Mouse (Mus musculus): ENCODE measurements at regions not wholly inside any gene's neighbourhood (a gene's known extent, or its start where the extent isn't known, plus 50 kb on each side); places are given as distances from the start of the nearest gene placed in this dataset.

DNA sequence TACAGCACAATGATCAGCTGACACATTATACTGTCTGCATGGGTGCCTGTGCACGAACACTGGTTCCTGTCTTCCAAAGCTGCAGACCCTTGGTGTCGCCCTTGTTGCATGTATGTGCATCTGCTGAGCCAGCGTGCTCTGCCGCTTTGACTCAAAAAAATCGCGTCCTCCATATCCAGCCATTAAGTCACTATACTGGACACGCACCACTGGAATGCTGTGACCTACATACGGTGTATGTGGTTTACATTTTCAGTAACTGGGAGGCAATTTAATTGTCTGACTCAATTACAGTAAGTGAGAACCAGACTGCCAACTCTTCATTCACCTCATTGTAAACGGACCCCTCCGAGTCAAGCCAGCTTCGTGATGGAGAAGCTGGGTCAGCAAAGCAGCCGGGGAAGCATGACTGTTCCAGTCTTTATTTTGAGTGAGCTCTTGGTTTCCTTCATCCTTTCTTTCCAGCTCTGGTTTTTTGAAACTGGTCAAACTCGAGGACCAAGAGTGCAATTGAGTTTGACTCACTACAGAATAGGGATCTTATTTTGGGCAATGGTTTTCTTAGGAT, 448.9 kb downstream of the Col12a1 start:
- no peak for ATAC-seq (replicated peaks; ENCODE audit: insufficient number of reproducible peaks, insufficient read depth, low FRiP score, low read depth)
- Histone ChIP-seq H3K9me3 (replicated peaks) (no peaks in the 10 kb centered on the region), H3K9ac (no peak overlapping the region), H3K27ac (no peak overlapping the region), H3K4me2 (no peak overlapping the region), H3K4me3 (no peak overlapping the region), H3K4me1 (replicated peaks) (0 out of 2 replicates have a peak, but pooled peaks cover 3% of the 10 kb centered on the region), H3K36me3 (no peaks in the 10 kb centered on the region), H3K27me3 (no peaks in the 10 kb centered on the region)
- 79% methylated on average over 13 of the region's 13 CpGs for WGBS

DNA sequence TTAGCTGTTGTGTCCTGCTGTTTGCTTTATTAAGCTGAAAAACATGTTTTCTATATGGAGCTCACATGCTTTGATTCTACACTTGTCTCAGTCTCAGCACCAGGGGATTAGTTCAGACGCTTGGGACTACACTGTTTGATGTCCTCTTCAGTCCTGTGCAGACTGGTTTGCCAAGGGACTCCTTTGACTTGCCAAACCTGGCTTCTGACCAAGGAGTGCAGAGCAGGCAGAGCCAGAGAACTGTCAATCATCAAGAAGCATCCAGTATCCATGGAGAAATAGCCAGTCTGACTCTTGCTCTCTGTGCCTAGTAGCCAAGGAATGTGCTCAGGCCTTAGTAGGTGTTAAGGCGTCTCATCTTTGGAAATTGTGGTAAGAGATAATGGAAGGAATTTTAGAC, 448.4 kb downstream of the Col12a1 start:
- no peaks in the 10 kb centered on the region for H3K36me3 ChIP-seq
- 28% methylated on average over 2 of the region's 2 CpGs for WGBS
- H3K4me2 ChIP-seq: no peak overlapping the region
- no peak overlapping the region for H3K4me3 ChIP-seq
- H3K9me3 ChIP-seq (replicated peaks): no peaks in the 10 kb centered on the region
- 0 out of 2 replicates have a peak, but pooled peaks cover 3% of the 10 kb centered on the region for H3K4me1 ChIP-seq (replicated peaks)
- ATAC-seq (replicated peaks; ENCODE audit: insufficient number of reproducible peaks, insufficient read depth, low FRiP score, low read depth): no peak
- H3K27ac ChIP-seq: no peak overlapping the region
- H3K27me3 ChIP-seq: no peaks in the 10 kb centered on the region
- H3K9ac ChIP-seq: no peak overlapping the region

DNA sequence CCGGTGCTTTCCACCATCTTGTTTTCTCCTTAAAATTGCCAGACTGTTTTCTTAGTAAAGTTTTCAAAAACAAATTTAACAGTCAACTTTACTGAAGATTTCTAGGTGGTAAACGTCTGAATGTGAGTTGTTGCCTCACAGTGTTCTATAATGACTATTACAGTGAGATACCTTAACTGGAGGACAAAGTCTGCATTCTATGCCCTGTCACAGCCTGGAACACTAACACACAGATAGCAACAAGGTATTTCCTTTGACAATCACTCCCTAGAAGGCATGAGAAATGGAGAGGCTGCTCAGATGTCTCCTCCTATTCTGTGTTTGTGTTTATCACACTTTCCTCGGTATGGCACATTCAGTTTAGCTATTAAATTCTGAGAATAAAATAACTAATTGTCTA, 430.8 kb downstream of the Col12a1 start:
- ATAC-seq (replicated peaks; ENCODE audit: insufficient number of reproducible peaks, insufficient read depth, low FRiP score, low read depth): no peak
- H3K36me3 ChIP-seq: no peaks in the 10 kb centered on the region
- H3K27ac ChIP-seq: no peak overlapping the region
- H3K27me3 ChIP-seq: no peaks in the 10 kb centered on the region
- no peak overlapping the region for H3K4me2 ChIP-seq
- no peak overlapping the region for H3K9ac ChIP-seq
- no peaks in the 10 kb centered on the region for H3K9me3 ChIP-seq (replicated peaks)
- no peaks in the 10 kb centered on the region for H3K4me1 ChIP-seq (replicated peaks)
- no peak overlapping the region for H3K4me3 ChIP-seq
- WGBS: 83% methylated on average over 3 of the region's 3 CpGs

- H3K27ac ChIP-seq: no peak overlapping the region
- WGBS: 75% methylated on average over 3 of the region's 3 CpGs
Measured at GRCm38 (mm10) chr9:79295306-79295705, 423.3 kb downstream of the Col12a1 start.

DNA sequence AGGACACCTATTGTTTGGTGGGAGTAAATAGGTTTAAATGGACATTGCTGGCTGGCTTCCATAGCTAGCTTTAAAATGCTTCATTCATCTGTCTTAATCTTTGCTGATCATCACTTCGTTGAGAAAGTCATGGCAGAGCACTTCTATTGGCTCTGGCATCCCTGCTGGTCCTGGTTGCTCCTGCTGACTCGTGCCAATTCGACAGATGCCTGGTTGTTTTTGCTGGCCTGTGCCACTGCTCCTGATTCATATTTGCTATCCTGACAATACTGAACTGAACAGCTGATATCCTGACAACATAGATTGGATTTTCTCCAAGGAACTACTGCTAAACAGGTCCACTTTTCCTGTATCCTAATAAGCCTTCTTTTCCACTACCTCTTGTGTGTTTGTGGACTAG, 417.1 kb downstream of the Col12a1 start:
- H3K27me3 ChIP-seq: no peaks in the 10 kb centered on the region
- H3K9ac ChIP-seq: no peak overlapping the region
- H3K9me3 ChIP-seq (replicated peaks): no peaks in the 10 kb centered on the region
- 57% methylated on average over 3 of the region's 3 CpGs for WGBS
- no peak overlapping the region for H3K4me3 ChIP-seq
- no peaks in the 10 kb centered on the region for H3K36me3 ChIP-seq
- ATAC-seq (replicated peaks; ENCODE audit: insufficient number of reproducible peaks, insufficient read depth, low FRiP score, low read depth): no peak
- no peaks in the 10 kb centered on the region for H3K4me1 ChIP-seq (replicated peaks)
- no peak overlapping the region for H3K27ac ChIP-seq
- no peak overlapping the region for H3K4me2 ChIP-seq

More at GRCm38 (mm10) chr9:79295306-79295705, 423.3 kb downstream of the Col12a1 start:
- Histone ChIP-seq H3K4me1 (replicated peaks) (no peaks in the 10 kb centered on the region), H3K9me3 (replicated peaks) (no peaks in the 10 kb centered on the region), H3K9ac (no peak overlapping the region), H3K27me3 (no peaks in the 10 kb centered on the region), H3K4me2 (no peak overlapping the region), H3K36me3 (no peaks in the 10 kb centered on the region), H3K4me3 (no peak overlapping the region)
- no peak for ATAC-seq (replicated peaks; ENCODE audit: insufficient number of reproducible peaks, insufficient read depth, low FRiP score, low read depth)

GRCm38 (mm10) chr9:79310591-79310990, 408.0 kb downstream of the Col12a1 start:
- Histone ChIP-seq H3K36me3 (no peaks in the 10 kb centered on the region), H3K9ac (no peak overlapping the region), H3K4me3 (no peak overlapping the region), H3K27ac (no peak overlapping the region), H3K27me3 (no peaks in the 10 kb centered on the region), H3K4me2 (no peak overlapping the region), H3K4me1 (replicated peaks) (no peaks in the 10 kb centered on the region), H3K9me3 (replicated peaks) (no peaks in the 10 kb centered on the region)
- ATAC-seq (replicated peaks; ENCODE audit: insufficient number of reproducible peaks, insufficient read depth, low FRiP score, low read depth): no peak
- WGBS: 56% methylated on average over 3 of the region's 3 CpGs

DNA sequence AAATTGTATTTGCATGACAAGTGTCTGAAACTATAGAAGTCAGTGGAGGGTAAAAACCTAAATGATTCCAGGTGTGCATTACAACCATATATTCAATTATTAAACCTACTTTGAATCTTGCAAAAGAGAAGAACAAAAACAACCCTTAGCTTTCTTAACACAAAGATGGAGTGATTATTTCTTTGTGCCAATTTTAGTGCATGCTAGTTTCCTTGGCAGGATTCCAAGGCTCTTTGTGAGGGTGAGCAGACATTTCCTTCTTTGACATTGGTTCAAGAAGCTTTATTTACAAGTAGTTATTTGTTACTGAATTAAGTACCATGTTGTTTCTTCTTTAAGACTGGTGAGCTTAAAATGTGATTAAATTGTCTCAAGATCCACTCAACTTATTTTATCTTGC, 401.2 kb downstream of the Col12a1 start:
- Histone ChIP-seq H3K27me3 (no peaks in the 10 kb centered on the region), H3K4me3 (no peak overlapping the region), H3K9me3 (replicated peaks) (no peaks in the 10 kb centered on the region), H3K4me1 (replicated peaks) (no peaks in the 10 kb centered on the region), H3K4me2 (no peak overlapping the region), H3K36me3 (no peaks in the 10 kb centered on the region), H3K27ac (no peak overlapping the region), H3K9ac (no peak overlapping the region)
- no peak for ATAC-seq (replicated peaks; ENCODE audit: insufficient number of reproducible peaks, insufficient read depth, low FRiP score, low read depth)

GRCm38 (mm10) chr9:79346371-79347096, 372.1 kb downstream of the Col12a1 start:
- Histone ChIP-seq H3K4me1 (replicated peaks) (no peaks in the 10 kb centered on the region), H3K27ac (no peak overlapping the region), H3K4me3 (no peak overlapping the region), H3K27me3 (no peaks in the 10 kb centered on the region), H3K4me2 (no peak overlapping the region), H3K36me3 (no peaks in the 10 kb centered on the region), H3K9me3 (replicated peaks) (no peaks in the 10 kb centered on the region), H3K9ac (no peak overlapping the region)
- ATAC-seq (replicated peaks; ENCODE audit: insufficient number of reproducible peaks, insufficient read depth, low FRiP score, low read depth): no peak
- WGBS: 88% methylated on average over 15 of the region's 15 CpGs

DNA sequence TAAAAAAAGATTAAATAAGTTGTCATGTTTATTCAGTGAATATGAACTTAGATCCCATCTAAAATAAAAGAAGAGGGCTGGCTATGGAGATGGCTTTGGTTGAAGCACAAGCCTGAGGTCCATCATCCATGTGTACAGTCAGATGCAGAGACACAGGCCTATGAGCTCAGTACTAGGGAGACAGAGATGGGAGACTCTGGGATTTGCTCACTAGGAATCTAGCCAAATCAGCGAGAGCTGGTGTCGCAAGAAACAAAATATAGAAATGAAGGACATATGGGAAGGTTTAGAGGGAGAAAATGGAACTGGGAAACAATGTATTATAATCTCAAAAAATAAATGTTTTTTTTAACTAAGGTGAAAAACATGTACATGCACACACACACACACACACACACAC, 326.6 kb downstream of the Col12a1 start:
- Histone ChIP-seq H3K9me3 (replicated peaks) (no peaks in the 10 kb centered on the region), H3K27me3 (no peaks in the 10 kb centered on the region), H3K36me3 (no peaks in the 10 kb centered on the region), H3K27ac (no peak overlapping the region), H3K4me3 (no peak overlapping the region), H3K9ac (no peak overlapping the region), H3K4me2 (no peak overlapping the region), H3K4me1 (replicated peaks) (no peaks in the 10 kb centered on the region)
- WGBS: 82% methylated on average over 2 of the region's 2 CpGs
- ATAC-seq (replicated peaks; ENCODE audit: insufficient number of reproducible peaks, insufficient read depth, low FRiP score, low read depth): no peak

GRCm38 (mm10) chr9:79414989-79415388, 303.6 kb downstream of the Col12a1 start:
- no peak for ATAC-seq (replicated peaks; ENCODE audit: insufficient number of reproducible peaks, insufficient read depth, low FRiP score, low read depth)
- Histone ChIP-seq H3K9ac (no peak overlapping the region), H3K4me3 (no peak overlapping the region)

DNA sequence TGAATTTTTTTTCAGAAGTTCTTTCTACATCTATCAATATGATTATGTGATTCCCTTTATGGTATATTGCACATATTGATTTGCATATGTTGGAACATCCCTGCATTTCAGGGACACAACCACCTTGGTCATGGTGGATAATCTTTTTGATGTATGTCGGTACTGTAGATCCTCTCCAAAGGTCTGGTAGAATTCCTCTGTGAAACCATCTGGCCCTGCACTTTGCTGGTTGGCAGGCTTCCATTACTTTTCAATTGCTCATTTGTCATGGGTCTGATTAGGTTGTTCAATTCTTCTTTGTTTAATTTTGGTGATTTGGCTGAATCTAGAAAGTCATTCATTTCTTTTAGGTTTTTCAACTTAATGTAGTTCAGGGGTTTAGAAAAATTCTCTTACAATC, 288.2 kb downstream of the Col12a1 start:
- no peaks in the 10 kb centered on the region for H3K27me3 ChIP-seq
- no peak overlapping the region for H3K4me3 ChIP-seq
- H3K4me1 ChIP-seq (replicated peaks): no peaks in the 10 kb centered on the region
- H3K27ac ChIP-seq: no peak overlapping the region
- H3K4me2 ChIP-seq: no peak overlapping the region
- H3K9me3 ChIP-seq (replicated peaks): no peaks in the 10 kb centered on the region
- 58% methylated on average over 1 of the region's 1 CpGs for WGBS
- no peak for ATAC-seq (replicated peaks; ENCODE audit: insufficient number of reproducible peaks, insufficient read depth, low FRiP score, low read depth)
- no peak overlapping the region for H3K9ac ChIP-seq
- no peaks in the 10 kb centered on the region for H3K36me3 ChIP-seq

More at GRCm38 (mm10) chr9:79414989-79415388, 303.6 kb downstream of the Col12a1 start:
- Histone ChIP-seq H3K27me3 (no peaks in the 10 kb centered on the region), H3K4me2 (no peak overlapping the region), H3K4me1 (replicated peaks) (no peaks in the 10 kb centered on the region), H3K9me3 (replicated peaks) (no peaks in the 10 kb centered on the region), H3K27ac (no peak overlapping the region), H3K36me3 (no peaks in the 10 kb centered on the region)

- Histone ChIP-seq H3K36me3 (no peaks in the 10 kb centered on the region), H3K4me1 (replicated peaks) (peaks cover 4% of the 10 kb centered on the region; the same call in 1 of the 2 replicates)
- 83% methylated on average over 3 of the region's 3 CpGs for whole genome bisulfite sequencing
Measured at GRCm38 (mm10) chr9:79437636-79438035, 281.0 kb downstream of the Col12a1 start.

More at GRCm38 (mm10) chr9:79437636-79438035, 281.0 kb downstream of the Col12a1 start:
- no peak overlapping the region for H3K27ac ChIP-seq
- no peak overlapping the region for H3K9ac ChIP-seq
- H3K9me3 ChIP-seq (replicated peaks): no peaks in the 10 kb centered on the region
- no peaks in the 10 kb centered on the region for H3K27me3 ChIP-seq
- H3K4me2 ChIP-seq: no peak overlapping the region
- no peak overlapping the region for H3K4me3 ChIP-seq
- no peak for ATAC-seq (replicated peaks; ENCODE audit: insufficient number of reproducible peaks, insufficient read depth, low FRiP score, low read depth)
